Mouse (Mus musculus): ENCODE results near the gene H2afx.

- TF ChIP-seq CTCF (IDR thresholded peaks at IDR 0.05; ENCODE audit: low read depth) (no peak), EP300 (IDR thresholded peaks at IDR 0.05; ENCODE audit: low read depth) (peak; percentile 89)
Measured at GRCm38 (mm10) chr9:44288076-44288958, 46.2 kb upstream of the H2afx start, which contains the start of gene Abcg4.

Measured in liver, postnatal 0 days (tissue).